Mouse (Mus musculus) liver, adult 2 months (tissue): ENCODE measurements around the gene Mlh1.

Experiments
- CTCF ChIP-seq: fragments of 200-500 bp; IDR thresholded peaks from 2 replicates; pipeline ENCODE4 v1.5.1; 2011; ENCODE audit warnings: low read depth, low read length, control low read depth
- POLR2A ChIP-seq: fragments of 200-500 bp; IDR thresholded peaks from 2 replicates; pipeline ENCODE4 v1.6.1; 2011; ENCODE audit warnings: low read length, control low read depth; ENCODE audit not compliant: insufficient read depth; ENCODE audit errors: extremely low read depth

GRCm38 (mm10) chr9:111275156-111275555 lies 3.6 kb upstream of the Mlh1 start:
- TF ChIP-seq POLR2A (no peak), CTCF (no peak)
